Mouse (Mus musculus): Measurements from ENCODE around the gene Spin1.

DNA sequence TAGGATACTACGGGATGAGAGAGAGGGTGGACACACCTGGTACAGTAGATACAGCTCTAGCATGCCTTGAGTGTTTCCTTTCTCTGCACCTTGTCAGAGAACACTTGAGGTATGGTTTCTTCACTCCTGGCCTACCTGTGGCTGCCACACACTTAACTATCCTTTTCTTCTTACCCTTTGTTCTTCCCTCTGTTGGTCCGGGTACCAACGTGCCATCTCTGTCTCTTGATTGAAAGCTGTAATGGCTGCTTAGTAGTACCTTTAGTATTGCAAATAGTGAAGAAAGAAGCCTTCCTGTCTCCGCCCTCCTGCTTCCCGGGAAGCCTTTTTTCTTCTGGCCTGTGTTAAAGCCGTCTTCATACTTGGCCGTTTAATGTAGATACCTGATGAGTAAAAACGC lies 24.7 kb downstream of the Spin1 start:
- TF ChIP-seq CTCF (IDR thresholded peaks at IDR 0.05; ENCODE audit: extremely low read depth, insufficient read length, insufficient replicate concordance, low read depth, low read length) (no peak), POLR2A (IDR thresholded peaks at IDR 0.05; ENCODE audit: low read depth, low read length) (no peak)

Data from small intestine, adult 2 months (tissue).